Mouse (Mus musculus) left cerebral cortex, postnatal 14 days (tissue): Measurements from ENCODE around the gene Qrfp. TPM values are rescaled to one million over a fixed set of nuclear protein-coding genes. Genes with fewer than 3 reads are reported as not detected.

Source experiments
- DNase-seq, 2 experiments: peaks; one replicate each; pipeline ENCODE4 v3.0.0; 2021 to 2022; ENCODE audit warnings: low spot score in 2 of 2, mixed read lengths in 1 of 2
- intact Hi-C: fragments of 180-260 bp; cut with DNase I; formaldehyde crosslinking; loops from one replicate; pipeline ENCODE4 v1.15.1; 2025
- long read RNA-seq, 2 experiments: library from polyadenylated mRNA; stranded (forward); transcript quantifications; one replicate each; pipeline ENCODE4 v2.0.0; 2021
- total RNA-seq, 2 experiments: library from RNA; stranded (reverse); gene quantifications; 2 replicates each; pipeline ENCODE4 v1.2.3; 2021

Gene Qrfp
- not detected for total RNA-seq
- long read RNA-seq, experiment 1 = 0 reads
- long read RNA-seq, experiment 2 = 0 reads

DNA sequence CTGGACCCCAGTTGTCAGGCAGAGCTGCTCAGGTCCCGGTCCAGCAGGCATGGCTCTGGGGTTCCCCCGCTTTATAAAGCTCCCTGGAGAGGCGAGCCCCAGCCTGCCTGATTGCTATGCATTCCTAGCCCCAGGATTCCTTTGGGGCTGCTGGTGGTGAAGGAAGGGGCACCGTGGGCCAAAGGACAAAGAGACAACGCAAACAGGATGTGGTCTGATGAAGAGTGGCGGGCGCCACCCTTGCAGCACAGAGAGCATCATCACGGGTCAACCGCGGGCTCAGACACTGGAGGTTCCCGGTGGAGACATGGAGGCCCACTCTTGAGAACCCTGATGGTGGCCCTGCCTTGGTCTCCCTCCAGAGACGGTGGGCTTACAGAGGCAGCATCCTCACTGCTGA, at the start of gene Qrfp:
TSS of gene Qrfp (minus strand) at position 137 of the 400 bp plus-strand sequence.
- no peak for DNase-seq
- intact Hi-C loops = no loop called here

DNA sequence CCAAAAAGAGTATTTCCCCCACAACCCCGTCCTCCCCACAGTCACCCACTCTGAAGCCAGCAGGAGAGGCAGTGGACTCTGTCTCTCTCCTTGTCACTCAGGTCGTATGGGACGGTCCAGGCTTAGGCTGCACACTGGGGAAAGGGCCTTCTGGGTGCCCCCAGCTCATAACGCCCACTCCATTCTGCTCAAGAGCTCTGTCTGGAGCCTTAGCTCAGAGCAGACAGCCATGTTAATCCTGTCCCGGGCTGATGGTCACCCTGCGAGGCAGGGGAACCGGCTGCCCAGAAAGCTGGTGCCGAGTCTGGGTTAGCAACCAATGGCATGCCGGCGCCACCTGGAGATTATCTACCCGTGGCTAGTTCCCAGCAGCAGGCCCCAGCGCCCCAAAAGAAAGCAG, 48.1 kb upstream of the Qrfp start:
- intact Hi-C loops = no loop called here
- DNase-seq = no peak

GRCm38 (mm10) chr2:31857180-31857579, 46.8 kb upstream of the Qrfp start:
- intact Hi-C loops = no loop called here
- peak in 1 of 2 experiments; percentile 34 for DNase-seq

DNA sequence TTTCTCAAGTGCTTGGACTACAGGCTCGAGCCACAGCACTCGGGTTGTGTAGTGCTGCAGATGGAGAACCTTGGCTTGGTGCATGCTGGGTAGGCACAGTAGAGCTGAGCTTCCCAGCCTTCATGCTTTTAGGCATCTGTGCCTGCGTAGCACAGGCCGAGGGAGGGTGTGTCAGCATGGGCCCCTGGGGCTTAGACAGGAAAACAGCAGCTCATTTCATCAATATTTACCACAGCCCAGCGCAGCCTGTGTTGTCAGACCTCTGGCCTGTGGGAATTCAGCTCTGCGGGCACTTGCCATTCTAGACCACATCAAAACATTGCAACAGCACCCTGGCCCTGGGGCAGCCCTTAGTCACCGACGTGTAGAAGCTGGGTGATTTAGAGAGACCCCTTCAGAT, 45.6 kb upstream of the Qrfp start:
- no peak for DNase-seq
- intact Hi-C loops = no loop called here

- peak in 1 of 2 experiments; percentile 23 for DNase-seq
- intact Hi-C loops = loop anchor here (5.0 kb wide), 1 partner anchor 33 kb away; no protein-coding TSS in a partner anchor
These were observed 39.8 kb upstream of the Qrfp start for GRCm38 (mm10) chr2:31850141-31850540.

DNA sequence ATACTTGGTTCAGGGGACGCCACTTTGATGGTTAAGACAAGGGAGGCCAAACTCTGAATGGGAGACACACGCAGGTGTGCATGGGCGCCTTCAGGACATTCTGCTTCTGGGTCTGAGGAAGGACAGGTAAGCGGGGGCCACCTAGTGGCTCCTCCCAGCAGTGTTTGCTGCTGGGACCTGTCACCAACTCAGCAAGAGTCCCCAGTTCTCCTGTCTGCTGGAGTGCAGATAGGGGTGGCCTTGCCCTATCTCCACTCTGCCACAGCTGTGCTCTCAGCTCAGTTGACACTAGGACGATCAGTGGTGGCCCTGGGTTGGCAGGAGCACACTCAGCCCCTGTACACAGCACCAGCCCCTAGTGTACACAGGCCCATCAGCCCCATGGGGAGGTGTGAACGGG, 37.5 kb upstream of the Qrfp start:
- no peak for DNase-seq
- intact Hi-C loops = no loop called here

DNA sequence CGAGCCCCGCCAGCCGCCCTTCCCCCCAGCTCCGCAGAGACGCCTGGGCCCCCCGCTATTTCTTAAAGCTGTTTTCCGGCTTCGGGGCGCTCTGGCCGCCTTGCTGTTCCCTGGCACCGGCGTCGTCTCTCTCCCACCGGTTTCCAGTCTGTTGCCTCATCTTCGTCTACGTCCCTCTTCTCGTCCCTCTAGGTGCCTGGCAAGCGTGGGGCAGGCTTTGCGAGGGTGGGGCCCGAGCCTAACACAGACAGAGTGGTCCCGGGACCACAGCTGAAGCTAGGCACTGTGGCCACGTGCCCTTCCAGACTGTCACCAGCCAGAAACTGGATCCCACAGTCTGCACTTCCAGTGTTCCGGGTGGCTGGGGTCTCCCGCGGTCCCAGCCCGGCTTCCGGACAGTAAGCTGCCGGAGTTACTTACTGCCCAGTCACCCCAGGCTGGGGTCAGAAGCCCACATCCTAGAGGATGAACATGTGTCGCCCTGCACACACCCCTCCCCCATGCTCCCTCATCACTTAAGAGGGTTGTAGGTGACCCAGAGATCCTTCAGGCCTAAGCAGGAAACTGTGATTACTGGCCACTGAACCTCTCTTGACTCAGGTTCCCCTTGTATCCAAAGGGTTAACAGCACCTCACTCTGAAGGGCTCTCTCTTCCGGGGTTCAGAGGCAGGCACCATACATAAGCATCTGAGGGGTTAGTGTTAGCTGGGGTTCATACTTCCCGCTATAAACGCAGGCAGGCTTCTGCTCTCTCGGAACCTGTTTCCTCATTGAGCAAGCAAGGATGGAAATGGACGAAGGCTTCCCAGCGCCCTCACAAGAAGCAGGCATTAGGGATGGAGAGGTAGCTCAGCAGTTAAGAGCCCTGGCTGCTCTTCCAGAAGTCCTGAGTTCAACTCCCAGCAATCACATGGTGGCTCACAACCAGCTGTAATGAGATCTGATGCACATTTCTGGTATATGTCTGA, 36.6 kb upstream of the Qrfp start:
- no peak for DNase-seq
- intact Hi-C loops = no loop called here

- intact Hi-C loops = no loop called here
- peak in 1 of 2 experiments; percentile 23 for DNase-seq
These were observed 35.7 kb upstream of the Qrfp start, which contains the start of gene Fibcd1 for GRCm38 (mm10) chr2:31845896-31846691. Fibcd1 (minus strand) TSS chr2:31846005.

DNA sequence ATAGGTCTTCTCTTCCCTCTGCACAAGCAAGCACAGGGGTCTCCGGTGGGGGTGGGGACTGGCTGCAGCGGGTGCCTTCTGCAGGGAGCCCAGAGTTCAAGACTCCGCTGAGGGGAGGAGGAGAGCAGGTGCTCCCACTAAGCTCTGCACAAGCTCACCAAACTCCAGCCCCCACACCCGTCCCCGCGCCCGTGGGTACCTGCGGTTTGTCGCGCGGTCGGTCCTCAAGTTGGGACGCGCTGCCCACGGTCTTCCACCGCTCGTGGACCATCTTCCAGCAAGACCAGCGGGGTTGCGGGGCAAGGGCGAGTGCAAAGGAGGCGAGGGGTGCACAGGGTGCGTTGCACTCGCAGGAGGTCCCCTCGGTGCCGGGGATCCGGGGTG, 35.1 kb upstream of the Qrfp start:
- DNase-seq = no peak
- intact Hi-C loops = no loop called here

DNA sequence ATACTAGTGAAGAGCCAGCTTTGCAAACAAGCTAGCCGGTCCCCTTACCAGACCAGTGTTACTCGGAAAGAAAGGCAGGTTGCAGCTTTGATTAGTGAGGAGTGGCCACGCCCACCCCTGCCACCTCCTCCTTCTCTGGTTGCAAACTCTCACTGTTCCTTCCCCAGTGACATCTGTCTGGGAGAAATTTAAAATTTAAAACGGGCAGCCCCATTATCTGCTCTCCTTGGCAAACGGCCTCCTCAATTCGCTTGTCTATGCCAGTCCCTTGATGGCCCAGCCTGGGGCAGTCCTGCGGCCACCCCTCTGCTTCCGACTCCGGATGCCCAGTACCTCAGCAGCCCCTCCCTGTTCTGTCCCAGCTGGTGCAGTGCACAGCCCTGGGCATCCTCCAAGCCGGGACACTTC, 34.4 kb upstream of the Qrfp start:
- DNase-seq = no peak
- intact Hi-C loops = no loop called here

DNA sequence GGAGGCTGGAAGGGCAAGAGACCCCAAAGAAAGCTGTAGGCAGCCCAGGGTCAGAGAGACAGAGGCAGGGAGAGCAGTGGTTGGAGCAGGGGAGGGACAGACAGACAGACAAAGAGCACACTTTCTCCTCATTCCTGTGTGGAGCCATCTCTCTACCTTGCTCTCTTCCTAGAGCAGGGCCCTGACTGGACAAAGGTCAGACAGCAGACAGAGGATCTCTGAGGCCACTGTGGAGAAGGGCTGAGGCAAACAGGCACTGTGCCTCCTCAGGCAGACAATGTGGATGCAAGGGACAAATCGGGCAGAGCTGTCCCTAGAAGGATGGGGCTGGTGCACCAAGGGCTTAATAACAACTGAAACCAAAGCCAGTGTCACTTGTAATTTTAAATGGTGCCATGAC, 28.5 kb upstream of the Qrfp start:
- intact Hi-C loops = no loop called here
- DNase-seq = no peak

GRCm38 (mm10) chr2:31836985-31837384, 26.6 kb upstream of the Qrfp start:
- intact Hi-C loops = no loop called here
- no peak for DNase-seq

DNA sequence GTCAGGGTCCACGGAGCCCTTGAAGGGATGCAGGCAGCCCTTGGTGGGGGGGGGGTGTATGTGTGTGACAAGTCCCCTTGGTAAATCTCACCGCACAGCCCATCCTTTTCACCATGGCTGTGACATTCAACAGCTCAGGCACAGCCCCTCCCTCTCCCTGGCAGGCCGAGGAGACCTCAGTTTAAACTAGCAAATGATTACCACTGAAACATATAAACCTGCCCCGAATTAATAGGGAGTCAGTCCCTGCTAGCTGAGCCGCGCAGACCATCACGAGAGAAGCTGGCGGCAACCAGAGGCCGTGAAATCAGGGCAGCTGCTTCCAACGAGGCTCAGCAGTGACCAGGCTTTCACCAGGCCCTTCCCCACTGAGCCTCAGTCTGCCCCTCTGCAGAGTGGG, 25.7 kb upstream of the Qrfp start:
- DNase-seq = no peak
- intact Hi-C loops = no loop called here

DNA sequence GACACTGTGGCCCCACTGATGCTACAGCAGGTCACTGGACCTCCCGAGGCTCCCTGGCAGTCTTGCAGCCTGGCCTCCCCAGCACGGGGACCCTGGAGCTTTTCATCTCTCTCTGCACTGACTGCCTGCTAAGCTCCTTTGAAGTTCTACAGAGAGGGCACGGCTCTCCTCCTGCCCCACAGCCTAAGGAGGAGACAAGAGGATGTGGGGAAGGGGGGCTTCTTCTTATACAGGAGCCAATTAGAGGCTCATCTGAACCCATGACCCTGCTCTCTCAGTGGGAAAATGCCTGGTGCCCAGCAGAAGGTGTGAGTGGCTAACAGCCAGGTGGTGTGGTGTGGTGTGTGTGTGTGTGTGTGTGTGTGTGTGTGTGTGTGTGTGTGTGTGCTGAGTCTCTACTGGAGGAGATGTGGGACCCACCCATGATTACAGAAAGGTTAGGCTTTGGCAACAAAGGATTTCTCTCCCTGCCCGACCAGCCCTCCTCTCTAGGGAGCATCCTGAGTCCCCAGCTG, 18.0 kb upstream of the Qrfp start:
- intact Hi-C loops = no loop called here
- DNase-seq = no peak

- intact Hi-C loops = no loop called here
- DNase-seq = peak; percentile 75 to 78
These were observed 17.5 kb upstream of the Qrfp start for GRCm38 (mm10) chr2:31827877-31828276.

GRCm38 (mm10) chr2:31826094-31827085, 16.0 kb upstream of the Qrfp start:
- intact Hi-C loops = no loop called here
- DNase-seq = no peak

DNA sequence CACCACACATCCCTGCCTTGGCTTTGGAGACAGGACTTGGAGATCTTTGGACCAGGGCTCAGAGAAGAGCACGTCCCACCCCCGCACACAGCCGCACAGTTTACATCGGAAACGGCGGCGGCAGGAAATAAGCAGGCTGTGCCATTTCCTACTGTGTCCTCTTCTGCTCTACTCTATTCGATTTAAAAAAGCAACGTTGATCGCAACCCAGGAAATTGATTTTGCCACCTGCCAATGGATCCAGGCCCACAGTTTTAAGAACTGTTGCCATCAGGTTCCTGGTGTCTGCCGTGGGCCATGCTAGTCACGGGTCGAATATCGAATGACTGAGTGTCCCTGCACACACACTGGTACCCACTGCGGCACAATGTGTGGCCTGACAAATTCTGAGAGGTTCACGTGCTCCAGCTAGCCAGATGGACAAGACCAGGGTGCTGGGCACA, 15.1 kb upstream of the Qrfp start:
- no peak for DNase-seq
- intact Hi-C loops = no loop called here

DNA sequence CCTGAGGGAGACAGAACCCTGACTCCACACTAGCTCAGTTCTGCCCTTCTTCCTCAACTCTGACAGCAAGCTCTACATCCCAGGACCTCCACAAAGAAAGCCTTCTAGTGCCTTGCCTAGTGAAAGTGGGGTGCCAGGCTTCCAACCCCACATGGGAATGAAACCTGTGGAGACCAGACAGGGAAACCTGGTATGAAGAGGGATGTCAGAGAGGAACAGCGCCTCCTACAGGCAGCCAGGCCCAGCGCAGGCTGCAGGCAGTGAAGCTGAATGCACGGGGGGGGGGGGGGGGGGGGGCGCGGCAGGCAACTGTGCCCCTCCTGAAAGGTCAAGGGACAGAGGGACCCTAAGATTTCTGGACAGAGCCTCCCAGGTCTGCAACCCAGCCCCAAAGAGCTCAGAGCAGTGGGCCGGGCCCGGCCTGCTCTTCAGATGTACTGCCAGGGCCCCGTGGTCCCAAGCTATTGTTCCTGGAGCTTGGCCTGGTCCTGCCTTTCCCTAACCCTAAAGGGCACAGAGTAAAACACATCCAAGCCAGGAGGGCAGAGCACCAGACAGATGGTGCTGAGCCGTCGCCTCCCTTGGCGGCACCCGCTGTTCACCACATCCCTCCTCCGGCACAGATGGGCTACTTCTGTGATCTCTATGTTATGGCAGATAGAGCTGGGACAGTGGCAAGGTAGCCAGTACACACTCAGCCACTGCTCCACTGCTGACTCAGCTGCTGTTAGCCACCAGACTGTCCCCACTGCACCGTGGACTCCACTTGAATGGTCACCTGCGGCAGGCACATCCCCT, 13.8 kb upstream of the Qrfp start:
- intact Hi-C loops = no loop called here

More for the DNA sequence above, 13.8 kb upstream of the Qrfp start:
- DNase-seq = no peak
